Mouse (Mus musculus) ES-Bruce4 (cell line): ENCODE measurements around the gene Abcc4.

ENCODE experiments used
- EP300 ChIP-seq: IDR thresholded peaks from 2 replicates; pipeline ENCODE4 v1.6.1; 2011; ENCODE audit warnings: low read depth, low read length; ENCODE audit not compliant: insufficient read depth
- POLR2A ChIP-seq: IDR thresholded peaks from one replicate; pipeline ENCODE4 v1.8.1; 2011; ENCODE audit warnings: low read length; ENCODE audit not compliant: insufficient read depth

- TF ChIP-seq POLR2A (no peak), EP300 (no peak)
Measured at GRCm38 (mm10) chr14:118705465-118705807, 583 bp downstream of the Abcc4 start.
